Mouse (Mus musculus): Measurements from ENCODE around the gene Tbc1d5. TPM values are rescaled to one million over a fixed set of nuclear protein-coding genes. Genes with fewer than 3 reads are reported as not detected.
"Not testable (repeated sequence)": the region's sequence is repeated elsewhere in the genome, so short reads cannot be mapped to it uniquely, and the experiment has no call there.

Tbc1d5 gene
- total RNA-seq, 2 experiments from 2014 or later = 16.9 to 19.7 TPM

- DNase-seq = no peak
- intact Hi-C loops (cut with DNase I) = no loop called here
Measured at GRCm38 (mm10) chr17:50710497-50711222, 468.5 kb downstream of the Tbc1d5 start.

- DNase-seq; intact Hi-C loops (cut with DNase I): not testable (repeated sequence)
Measured at GRCm38 (mm10) chr17:50698410-50698809, 480.7 kb downstream of the Tbc1d5 start.

GRCm38 (mm10) chr17:50688135-50688534, 491.0 kb downstream of the Tbc1d5 start:
- DNase-seq = no peak
- intact Hi-C loops (cut with DNase I) = no loop called here

GRCm38 (mm10) chr17:50687670-50688069, 491.5 kb downstream of the Tbc1d5 start:
- intact Hi-C loops (cut with DNase I) = no loop called here
- DNase-seq = no peak

GRCm38 (mm10) chr17:50684960-50685645, 494.0 kb downstream of the Tbc1d5 start:
- DNase-seq = no peak
- intact Hi-C loops (cut with DNase I) = no loop called here

Data from heart, postnatal 14 days (tissue).